Mouse (Mus musculus) ES-E14 (cell line): Measurements from ENCODE around the gene Shc1.

Source experiments
- HCFC1 ChIP-seq: IDR thresholded peaks from 2 replicates; pipeline ENCODE4 v1.6.1; 2012; ENCODE audit warnings: low read length, inconsistent platforms, borderline replicate concordance; ENCODE audit not compliant: insufficient read depth
- ZC3H11A ChIP-seq: IDR thresholded peaks from 2 replicates; pipeline ENCODE4 v1.6.1; 2012; ENCODE audit warnings: low read depth, mild to moderate bottlenecking, inconsistent platforms, low read length, borderline replicate concordance

DNA sequence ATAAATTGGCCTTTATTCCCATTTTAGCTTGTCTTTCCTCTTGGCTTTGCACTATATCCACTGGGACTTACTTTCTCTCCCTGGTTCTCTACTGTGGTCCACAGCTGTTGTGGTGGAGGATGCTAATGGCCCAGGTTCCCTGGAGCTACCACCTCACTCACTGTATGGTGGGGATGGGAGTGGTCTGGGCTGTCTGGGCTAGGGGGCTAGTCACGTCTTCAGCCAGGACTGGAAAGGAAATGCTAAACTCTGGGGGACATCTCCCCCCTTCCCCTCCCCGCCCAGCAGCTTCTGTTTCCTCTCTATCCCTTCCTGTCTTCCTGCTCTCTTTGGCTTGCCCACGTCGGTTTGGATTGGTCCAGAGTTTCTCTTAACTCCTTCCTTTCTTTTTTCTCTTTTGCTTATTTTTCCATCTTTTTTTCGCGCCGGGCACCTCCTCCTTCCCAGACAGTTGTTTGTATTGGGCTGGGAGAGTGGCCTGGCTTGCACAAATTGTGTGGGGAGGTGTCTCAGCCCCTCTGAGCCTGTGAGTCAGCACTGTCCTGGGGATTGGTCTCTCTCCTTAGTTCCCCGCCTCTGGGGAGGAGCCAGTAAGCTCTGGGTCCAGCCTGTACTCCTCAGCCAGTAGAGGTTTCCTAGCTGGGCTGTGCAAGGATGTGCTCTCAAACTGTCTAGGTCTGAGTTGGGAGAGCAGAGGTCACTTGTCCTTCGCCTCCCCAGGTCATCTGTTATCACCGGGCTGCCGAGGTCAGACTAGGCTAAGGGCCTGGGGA lies 2.9 kb downstream of the Shc1 start:
- no peak for TF ChIP-seq ZC3H11A
- TF ChIP-seq HCFC1 = no peak
